Mouse (Mus musculus) telencephalon, adult 2 months (tissue): ENCODE results near the gene Acox1.

ENCODE experiments used
- DNase-seq: peaks from one replicate; pipeline ENCODE4 v3.0.0-alpha.2; 2011; ENCODE audit warnings: low read depth, low spot score

The Acox1 gene

DNA sequence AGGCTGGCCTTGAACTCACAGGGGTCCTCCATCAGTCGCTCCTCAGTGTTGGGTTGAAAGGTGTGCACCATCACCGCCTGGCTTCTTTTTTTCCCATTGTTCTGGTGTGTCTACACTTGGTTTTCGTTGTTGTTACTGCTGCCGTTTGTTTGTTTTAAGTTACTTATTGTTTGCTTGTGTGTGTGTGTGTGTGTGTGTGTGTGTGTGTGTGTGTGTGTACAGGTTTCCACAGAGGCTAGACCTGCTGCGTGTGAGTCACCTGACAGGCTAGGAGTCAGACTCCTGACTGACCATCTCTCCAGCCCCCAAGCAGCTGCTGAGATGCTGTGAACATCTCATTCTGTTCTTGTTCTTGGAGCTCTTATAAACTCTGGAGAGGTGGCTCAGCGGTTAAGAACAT, 14.0 kb upstream of the Acox1 start:
- no peak for DNase-seq

- DNase-seq = no peak
Observed at GRCm38 (mm10) chr11:116210696-116211095, 11.9 kb upstream of the Acox1 start.

GRCm38 (mm10) chr11:116209257-116209656, 10.4 kb upstream of the Acox1 start:
- DNase-seq = no peak

GRCm38 (mm10) chr11:116208660-116209059, 9.8 kb upstream of the Acox1 start:
- DNase-seq = no peak

DNA sequence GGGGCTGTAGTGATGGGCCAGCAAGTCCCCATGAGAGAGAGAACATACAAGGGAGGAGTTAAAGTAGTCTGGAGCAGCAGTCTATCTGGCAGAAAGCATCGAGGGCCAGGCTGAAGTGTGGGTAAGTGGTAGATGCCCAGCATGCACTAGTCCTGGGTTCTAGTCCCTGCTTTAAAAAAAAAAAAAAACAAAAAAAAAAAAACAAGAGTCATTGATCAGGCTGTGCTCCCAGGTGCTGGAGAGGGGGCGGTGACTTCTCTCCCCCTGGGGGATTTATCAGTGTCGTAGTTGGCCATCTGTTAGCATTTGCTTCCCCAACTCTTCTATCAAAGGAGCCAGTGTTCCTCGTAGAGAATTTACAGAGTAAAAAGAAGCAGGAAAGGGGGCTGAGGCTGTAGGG, 7.8 kb upstream of the Acox1 start:
- DNase-seq = no peak

DNA sequence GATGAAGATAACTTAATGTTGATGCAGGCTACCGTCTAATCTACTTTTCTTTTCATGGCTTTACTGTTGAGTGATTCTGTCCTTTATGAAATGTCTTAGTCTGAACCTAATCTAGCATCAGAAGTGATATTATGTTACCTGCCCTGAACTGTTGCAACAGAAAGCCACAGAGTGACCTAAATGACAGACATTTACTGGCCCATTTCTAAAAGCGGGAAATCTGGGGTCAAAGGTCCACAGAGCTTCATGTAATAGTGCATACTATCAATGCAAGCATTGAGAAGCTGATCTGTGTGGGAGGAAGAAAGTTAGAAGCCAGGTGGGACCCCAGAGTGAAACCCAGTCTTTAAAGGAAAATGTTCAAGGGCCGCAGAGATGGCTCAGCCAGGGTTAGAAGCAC, 4.3 kb upstream of the Acox1 start:
- no peak for DNase-seq

DNA sequence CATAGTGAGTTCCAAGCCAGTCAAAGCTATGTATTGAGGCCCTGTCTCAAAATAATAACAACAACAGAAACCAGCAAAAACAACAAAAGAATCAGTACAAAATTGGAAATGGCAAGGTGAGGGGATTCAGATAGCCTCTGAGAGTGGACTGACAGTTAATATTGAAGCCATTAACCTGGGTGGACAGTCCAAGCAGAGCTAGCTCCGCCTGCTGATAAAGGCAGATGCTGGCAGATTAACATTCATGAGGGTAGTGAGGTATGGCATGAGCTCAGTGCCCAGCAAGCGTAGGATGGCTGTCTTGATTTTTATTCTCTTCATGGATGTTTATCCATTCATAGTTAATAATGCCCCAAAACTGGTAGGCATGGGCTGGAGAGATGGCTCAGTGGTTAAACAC, 2.3 kb upstream of the Acox1 start:
- no peak for DNase-seq

DNA sequence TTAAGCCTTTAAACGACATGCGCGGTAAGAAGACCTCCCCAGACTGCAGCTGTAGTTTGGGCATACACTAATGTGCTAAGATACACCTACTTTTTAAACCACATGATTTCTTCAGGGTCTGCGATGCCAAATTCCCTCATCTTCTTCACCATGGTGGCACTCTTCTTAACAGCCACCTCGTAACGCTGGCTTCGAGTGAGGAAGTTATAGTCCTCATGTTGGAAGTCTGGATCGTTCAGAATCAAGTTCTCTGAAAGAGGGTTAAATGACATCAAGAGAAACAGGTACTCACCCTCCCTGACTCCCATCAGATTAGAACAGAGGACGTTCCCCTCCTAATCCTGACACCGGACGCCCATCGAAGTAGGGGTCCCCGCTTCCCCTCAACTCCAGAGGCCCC, 713 bp downstream of the Acox1 start:
- no peak for DNase-seq

GRCm38 (mm10) chr11:116197584-116197906, 1.3 kb downstream of the Acox1 start:
- DNase-seq = no peak

DNA sequence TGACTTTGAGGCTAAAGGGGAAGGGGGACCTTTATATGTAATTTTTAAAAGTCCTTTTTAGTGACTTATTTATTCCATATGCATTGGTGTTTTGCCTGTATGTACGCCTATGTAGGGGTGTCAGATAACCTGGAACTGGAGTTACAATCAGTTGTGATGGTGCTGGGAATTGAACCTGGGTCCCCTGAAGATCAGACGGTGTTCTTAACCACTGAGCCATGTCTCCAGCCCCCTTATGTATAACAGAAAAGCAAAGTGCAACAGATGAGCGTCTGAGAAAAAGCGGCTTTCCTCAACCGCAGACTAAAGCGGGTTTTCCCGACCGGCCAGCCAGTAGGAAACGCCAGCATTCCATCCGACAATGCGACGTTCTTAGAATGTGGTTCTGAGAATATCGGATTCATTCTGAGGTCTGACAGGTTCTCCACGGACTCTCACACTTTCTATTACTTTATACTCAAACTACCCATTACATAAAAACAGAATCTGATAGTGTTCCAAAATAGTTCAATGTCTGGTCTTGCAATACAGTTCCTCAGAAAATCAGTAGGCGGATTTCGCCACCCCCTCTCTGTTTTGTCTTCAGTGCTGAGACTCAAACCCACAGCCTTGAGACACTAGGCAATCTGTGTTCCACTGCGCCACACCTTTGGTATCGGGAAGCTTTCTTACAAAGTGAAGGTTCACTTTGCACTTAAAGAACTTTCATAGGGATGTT, 1.8 kb downstream of the Acox1 start:
- no peak for DNase-seq

GRCm38 (mm10) chr11:116196336-116196735, 2.5 kb downstream of the Acox1 start:
- DNase-seq = no peak

DNA sequence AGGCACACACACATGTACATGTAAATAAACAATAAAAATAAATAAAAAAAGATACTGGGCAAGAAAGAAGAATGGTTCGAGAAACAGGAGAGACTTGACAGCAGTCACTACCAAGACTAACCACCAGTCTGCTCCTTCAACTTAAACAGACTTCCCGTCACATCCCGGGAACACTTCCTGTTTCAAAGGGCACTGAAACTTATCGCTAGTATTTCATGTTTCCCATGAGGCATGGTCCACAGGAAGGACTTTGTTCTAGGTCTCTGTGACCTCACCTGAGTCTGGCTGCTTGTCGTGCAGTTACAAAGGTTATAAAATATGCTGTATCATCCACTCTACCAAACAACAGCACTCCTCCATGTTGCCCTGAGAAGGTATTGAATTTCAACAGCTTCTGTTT, 3.6 kb downstream of the Acox1 start:
- no peak for DNase-seq

DNA sequence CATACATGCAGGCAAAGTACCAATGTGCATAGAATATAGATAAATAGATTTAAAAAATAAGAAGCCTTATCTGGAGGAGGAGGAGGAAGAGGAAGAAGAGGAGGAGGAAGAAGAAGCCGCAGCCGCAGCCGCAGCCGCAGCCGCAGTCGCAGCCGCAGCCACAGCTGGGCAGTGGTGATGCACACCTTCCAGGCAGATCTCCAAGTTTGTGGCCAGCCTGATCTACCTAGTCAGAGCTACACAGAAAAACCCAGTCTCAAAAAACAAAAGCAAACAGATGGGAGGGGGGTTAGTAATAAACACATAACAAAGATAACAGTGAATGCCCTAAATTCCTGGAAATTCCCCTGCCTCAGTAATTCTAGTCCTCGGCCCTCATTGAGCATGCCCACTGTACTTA, 4.2 kb downstream of the Acox1 start:
- no peak for DNase-seq

DNA sequence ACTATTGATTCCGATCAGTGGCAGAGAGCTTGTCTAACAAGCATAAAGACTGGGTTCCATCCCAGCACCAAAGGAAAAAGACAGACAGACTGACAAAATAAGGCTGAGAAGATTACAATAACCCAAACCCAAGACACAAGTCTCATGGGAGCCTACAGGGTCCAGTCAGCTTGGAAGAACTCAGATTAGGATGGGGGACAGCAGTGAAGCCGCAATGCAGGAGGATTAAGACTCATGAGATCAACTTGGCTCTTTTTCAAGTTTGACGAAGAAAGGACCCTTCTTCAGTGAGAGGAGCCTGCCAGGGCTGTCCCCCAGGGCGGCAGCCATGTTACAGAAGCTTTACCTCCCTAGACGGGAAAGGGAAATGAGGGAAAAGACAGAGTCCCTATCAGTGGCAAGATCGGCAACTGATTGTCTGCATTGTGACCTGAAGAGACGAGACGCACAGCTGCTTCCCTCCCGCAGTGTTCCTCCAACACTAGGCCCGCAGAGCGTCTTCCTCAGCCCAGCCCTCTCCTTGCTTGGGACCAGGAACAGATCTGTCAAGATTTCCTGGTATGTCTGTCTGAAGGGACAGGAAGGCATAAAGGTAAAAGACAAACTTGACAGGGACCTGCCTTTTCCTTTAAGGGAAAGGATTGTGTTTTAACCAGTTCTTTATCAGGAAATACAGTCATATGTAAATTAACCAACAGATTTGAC, 11.5 kb downstream of the Acox1 start:
- no peak for DNase-seq

GRCm38 (mm10) chr11:116186360-116186759, 12.5 kb downstream of the Acox1 start:
- no peak for DNase-seq

DNA sequence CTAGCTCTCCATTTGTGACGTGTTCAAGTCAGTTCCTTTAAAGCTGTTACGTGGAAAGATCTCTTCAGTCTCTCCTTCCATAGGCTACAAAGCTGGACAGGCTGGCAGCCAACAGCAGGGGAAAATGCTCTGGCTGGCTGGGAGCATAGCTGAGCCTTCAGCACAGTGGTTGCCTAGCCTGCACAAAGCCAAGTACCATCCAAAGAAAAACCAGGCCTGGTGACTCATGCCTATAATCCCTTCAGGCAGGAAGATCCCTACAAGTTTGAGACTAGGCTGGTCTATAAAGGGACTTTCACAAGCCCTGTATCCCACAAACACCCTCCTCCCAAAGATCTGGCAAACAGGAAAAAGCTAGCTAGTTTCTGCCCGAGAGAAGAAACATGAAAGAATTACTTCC, 13.0 kb downstream of the Acox1 start:
- peak; percentile 61 for DNase-seq

GRCm38 (mm10) chr11:116178411-116179121, 20.3 kb downstream of the Acox1 start:
- DNase-seq = no peak

DNA sequence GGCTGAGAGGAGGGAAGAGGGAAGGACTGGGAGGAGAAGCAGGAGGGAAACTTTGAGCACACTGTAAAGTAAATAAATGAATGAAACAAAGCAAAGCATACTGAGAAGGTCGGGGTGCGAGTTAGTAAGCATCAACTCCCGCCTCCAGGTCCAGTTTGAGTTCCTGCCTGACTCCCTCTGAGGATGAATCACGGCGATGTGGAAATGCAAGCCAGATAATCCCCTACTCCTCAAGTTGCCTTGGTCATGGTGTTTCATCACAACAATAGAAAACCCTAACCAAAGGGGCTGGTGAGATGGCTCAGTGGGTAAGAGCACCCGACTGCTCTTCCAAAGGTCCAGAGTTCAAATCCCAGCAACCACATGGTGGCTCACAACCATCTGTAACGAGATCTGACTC, 22.8 kb downstream of the Acox1 start:
- DNase-seq = no peak

DNA sequence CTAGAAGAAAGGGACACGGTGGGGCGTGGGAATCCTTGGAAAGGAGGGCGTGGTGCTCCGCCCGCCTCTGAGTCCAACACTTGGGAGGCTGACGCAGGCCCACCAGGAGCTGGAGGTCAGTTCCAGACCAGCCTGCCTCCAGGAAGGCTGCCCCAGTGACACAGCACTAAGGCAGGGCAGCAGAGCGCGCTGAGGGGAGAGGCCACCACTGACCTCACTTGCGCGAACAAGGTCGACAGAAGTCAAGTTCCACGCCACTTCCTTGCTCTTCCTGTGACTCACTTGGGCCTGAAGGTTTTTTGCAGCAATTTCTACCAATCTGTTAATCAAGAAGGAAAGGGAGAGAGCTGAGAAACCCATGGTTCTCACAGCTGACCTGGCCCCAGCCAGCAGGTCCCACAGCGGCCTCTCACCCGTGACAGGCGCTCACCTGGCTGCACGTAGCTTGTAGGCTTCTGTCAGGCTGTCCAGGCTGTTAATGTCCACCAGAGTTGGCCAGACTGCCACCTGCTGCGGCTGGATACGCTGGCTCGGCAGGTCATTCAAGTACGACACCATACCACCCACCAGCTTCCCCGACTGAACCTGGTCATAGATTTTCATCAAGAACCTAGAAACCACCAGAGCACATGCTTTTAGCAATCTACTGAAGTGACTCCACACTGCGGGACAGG, 23.9 kb downstream of the Acox1 start:
- DNase-seq = no peak

- no peak for DNase-seq
Observed at GRCm38 (mm10) chr11:116171959-116172358, 26.9 kb downstream of the Acox1 start.

DNA sequence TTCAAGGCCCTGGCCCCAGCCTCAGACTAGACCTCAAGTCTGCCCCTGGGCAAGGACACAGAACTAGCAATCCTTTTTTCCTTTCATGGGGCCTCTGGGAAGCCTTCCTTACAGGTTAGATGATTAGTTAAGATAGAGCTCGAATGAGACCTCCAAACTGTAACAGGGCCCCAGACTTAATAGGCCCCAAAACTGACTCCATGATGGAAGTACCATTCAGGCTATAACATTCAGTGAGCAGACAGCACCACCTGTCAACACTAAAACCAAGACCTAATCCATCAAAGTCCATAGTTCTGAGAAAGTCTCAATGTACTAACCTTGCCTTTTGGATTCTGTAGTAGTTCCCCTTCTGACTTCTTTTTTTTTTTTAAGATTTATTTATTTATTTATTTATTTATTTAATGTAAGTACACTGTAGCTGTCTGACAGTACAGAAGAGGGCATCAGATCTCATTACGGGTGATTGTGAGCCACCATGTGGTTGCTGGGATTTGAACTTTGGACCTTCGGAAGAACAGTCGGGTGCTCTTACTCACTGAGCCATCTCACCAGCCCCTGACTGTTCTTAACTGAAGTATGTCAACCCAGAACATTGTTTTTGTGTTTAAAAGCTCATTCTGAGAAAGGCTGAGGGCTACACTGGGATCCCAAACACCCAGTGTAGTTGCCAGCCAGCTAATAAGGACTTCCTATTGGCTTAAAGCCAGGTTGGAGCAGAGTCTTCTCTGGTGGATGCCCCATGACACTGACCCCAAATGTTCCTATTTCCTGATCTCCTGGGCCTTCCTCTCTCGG, 28.6 kb downstream of the Acox1 start:
- DNase-seq = no peak

DNA sequence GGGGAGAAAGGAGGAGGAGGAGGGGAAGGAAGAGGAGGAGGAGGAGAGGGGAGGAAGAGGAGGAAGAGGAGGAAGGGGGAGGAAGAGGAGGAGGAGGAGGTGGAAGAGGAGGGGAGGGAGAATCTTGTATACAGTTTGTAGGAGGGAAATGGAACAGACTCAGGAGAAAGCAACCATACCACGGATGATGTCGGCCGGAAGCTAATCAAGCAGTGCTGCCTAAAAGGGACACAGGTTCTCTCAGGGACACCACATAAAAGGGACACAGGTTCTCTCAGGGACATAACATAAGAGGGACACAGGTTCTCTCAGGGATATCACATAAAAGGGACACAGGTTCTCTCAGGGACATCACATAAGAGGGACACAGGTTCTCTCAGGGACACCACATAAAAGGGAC, 29.6 kb downstream of the Acox1 start:
- no peak for DNase-seq
